Mouse (Mus musculus) brain, adult 2 months (tissue): ENCODE results near the gene Plac9b.
"Not testable (repeated sequence)": the region's sequence is repeated elsewhere in the genome, so short reads cannot be mapped to it uniquely, and the experiment has no call there.

Experiments
- DNase-seq: peaks from one replicate; pipeline ENCODE4 v3.0.0; 2011; ENCODE audit warnings: low read depth, low spot score

The Plac9b gene

GRCm38 (mm10) chr14:26182380-26182779 is at the start of gene Plac9b:
Gene Plac9b (minus strand): TSS chr14:26182480.
- DNase-seq: not testable (repeated sequence)

GRCm38 (mm10) chr14:26216233-26217000 is 34.1 kb upstream of the Plac9b start:
- not testable (repeated sequence) for DNase-seq

DNA sequence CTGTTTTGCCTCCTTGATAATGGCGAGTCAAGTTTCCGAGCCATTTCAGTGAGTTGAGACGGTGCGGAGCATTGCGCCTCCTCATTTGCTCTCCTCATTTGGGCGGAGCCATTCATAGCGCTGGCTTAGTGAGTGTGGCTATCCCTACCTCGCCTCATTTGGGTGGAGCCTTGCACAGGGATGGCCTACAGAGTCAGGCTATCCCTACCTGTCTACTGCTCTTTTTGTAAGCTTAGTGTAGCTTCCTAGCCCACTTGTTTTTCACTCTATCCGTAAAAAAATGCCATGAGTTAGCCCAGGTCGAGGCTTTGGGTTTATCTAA is 24.6 kb upstream of the Plac9b start, which contains the start of gene Tmem254b:
Gene Tmem254b, minus strand, starts transcription at position 116 of the 322 bp plus-strand sequence.
- DNase-seq: not testable (repeated sequence)

DNA sequence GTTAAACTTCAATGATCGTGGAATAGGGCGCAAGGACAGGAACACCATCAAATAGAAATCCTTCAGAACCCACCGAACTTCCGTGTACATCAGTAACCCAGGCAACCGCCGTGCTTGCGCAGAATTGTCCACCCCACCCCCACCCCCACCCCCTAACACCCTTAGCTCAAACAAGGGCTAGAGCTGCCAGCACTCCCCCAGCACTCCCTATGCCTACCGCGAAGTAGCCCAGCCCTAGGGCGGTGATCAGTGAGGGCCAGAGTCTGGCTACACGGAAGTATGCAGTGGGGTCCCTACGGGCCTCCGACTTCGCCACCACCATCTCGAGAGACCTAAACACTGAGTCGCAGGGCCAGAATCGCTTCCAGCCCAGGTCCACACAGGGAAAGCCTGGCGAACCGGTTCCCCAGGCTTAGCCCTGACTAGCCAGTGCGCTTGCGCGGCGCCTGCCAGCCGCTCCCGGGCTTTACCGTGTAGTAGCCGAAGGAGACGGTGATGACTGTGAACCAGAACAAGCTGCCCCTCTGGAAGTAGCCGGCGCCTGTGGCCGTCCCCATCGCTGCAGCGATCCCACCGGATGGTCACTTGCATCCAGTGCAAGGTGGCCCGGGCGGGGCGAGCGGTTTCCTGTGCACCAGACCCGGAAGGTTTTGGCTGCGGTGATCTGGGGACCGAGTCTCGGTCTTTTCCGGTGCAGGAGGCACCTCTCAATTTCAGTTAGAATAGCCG is 24.1 kb upstream of the Plac9b start:
- DNase-seq: not testable (repeated sequence)

DNA sequence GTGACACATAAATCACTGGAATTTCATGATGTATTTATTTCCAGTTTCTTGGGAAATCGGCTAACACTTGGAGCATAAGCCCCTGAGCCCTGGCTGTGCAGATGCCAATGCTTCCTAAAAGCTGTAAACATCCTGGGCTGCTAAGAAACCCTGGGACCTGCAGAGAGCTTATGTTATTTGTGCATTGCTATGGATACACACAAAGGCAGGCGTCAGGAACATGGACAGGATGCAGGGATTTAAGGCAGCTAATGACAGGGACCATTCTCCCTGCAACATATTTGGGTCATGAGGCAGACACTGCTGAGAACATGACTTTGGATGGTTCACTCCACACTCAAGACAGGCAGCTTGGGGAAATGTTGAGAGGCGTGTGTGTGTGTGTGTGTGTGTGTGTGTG is 15.6 kb upstream of the Plac9b start:
- not testable (repeated sequence) for DNase-seq

- not testable (repeated sequence) for DNase-seq
Measured at GRCm38 (mm10) chr14:26188361-26188760, 6.1 kb upstream of the Plac9b start.

- DNase-seq: not testable (repeated sequence)
Measured at GRCm38 (mm10) chr14:26186638-26187037, 4.4 kb upstream of the Plac9b start.

DNA sequence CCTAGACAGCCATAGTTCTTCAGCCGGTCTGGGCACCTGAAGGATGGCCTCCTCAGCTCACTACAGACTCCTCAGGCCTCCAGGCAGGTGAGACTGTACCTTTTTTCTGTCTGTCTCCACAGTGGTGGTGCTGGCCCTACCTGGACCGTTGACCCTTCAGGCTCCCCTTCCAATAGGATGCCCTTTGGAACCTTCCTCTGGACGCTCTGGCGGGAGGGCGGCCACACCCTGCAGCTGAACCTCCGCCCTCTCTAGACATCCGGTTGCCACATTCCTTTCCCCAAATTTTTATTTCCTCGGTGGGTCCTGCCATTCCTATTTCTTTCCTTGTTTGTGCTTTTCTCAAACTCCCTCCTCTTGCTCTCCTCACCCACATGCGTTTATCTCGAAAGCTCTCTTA is 620 bp downstream of the Plac9b start:
- DNase-seq: not testable (repeated sequence)

- not testable (repeated sequence) for DNase-seq
Measured at GRCm38 (mm10) chr14:26175028-26175427, 7.3 kb downstream of the Plac9b start.

DNA sequence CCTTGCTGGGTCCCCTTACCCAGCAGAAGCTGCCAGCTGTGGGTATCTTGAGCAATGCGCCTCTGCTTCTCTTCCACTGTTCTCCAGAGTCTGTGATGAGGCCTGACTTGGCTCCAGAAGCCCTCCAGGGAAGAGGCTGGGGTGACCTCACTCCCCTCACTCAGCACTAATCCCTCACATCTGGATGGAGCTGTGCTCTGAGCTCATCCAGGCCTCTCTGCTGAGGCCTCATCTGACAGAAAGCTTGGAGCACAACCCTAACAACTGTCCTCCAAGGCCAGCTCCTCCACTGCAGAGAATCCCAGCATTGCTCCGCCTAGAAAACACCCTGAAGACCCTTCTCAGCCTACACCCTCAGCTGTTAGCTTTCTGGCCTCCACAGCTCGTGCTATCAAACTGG is 8.3 kb downstream of the Plac9b start:
- not testable (repeated sequence) for DNase-seq

DNA sequence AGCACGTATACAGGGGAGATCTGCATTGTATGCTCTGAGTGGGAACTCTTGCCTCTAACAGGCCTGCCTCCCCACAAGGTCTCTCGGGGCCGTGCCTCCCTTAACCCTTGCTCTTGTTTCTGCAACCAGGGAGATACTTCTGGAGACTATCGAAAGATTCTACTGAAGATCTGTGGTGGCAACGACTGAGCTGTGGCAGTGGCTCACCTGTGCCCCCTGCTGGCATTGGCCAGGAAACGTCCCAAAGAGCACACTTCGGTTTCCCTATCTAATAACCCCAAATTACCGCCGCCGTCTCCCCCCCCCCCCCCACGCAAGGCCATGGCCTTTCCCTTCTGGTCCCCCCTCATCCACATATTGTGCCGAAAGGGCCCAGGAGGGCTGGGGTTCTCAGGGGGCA is 17.0 kb downstream of the Plac9b start:
- DNase-seq: not testable (repeated sequence)

DNA sequence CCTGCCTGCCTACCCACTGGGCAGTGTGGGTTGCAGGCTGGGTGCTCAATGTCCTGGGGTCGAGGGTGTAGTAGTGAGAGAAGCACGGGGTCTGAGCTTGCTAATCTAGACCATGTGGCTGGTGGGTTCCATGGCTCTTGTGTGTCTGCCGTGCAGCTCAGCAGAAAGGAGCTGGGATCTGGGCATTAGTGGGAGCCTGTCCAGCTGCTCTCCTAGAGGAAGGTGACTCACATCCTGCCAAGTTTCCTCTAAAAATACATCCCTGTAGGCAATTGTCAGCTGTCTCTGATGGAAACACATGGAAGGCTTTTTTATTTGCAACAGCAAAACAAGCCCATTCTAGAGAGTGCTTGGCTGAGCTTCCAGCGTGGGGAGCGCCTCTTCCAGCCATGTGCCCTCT is 19.9 kb downstream of the Plac9b start:
- DNase-seq: not testable (repeated sequence)

GRCm38 (mm10) chr14:26161156-26161555 is 21.1 kb downstream of the Plac9b start:
- DNase-seq: not testable (repeated sequence)

- not testable (repeated sequence) for DNase-seq
Measured at GRCm38 (mm10) chr14:26156032-26156431, 26.2 kb downstream of the Plac9b start.

- DNase-seq: not testable (repeated sequence)
Measured at GRCm38 (mm10) chr14:26147095-26147494, 35.2 kb downstream of the Plac9b start.

DNA sequence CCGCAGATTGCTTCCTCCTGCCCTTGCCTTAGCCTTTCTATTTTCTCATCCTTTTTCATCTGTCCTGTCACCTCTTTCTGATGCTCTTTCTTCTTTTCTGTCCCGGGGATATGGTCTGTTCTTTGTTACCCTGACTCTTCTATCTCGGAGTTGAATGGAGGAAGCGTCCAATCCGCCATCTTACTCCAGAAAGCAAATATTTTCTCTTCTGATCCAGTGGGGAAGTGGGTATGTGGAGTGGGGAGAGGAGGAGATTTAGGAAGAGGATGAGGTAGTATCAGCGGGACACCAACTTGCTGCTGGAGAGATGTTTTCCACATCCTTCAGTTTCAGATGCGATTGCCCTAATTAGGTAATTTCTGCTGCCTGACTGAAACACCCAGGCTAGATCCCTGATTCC is 63.2 kb downstream of the Plac9b start:
- DNase-seq: not testable (repeated sequence)

DNA sequence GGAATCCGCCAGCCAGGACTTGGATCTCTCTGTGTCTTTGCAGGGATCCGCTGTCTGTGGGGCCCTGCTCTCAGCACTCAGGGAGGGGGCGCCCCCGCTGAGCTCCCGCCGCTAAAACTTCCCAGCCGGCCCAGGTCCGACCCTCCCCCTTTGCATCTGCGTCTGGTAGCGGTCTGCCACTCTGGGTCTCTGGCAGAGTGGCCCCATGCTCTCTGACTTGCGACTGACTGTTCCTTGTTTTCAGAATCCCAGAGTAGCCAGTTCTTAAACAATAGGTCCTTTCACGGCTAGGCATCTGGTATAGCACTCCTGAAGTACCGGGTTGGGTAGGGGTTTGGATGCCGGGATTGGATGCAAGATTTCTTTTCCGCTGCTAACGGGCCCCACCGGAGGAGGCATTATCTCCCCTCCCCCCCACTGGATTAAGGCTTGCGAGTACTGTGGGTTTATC is 63.7 kb downstream of the Plac9b start:
- DNase-seq: not testable (repeated sequence)

DNA sequence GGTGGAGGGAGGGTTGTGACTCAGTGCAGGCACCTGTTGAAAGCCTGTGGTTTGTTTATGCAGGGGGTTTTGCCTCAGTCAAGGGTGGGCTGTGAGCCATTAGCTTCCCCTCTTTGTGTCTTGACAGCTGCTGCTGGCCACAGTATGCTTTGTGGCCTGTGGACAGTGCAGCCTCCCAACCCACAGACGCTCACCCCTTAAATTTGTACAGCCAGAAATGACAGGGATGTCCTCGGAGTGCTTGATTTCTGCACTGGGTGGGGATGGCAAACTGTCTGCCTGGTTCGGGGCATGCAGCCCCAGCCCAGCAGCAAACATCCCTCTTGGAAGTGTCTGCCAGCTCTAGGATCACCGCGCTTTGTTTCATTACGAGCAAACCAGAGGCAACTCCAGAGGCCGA is 64.1 kb downstream of the Plac9b start, which contains the start of gene Duxbl2:
Gene Duxbl2, plus strand, starts transcription at position 200 of the 400 bp plus-strand sequence.
- DNase-seq: not testable (repeated sequence)
